Comparison of ENCODE assay signal across 17 mouse cellular contexts in genomic region chr2:33935756-33936155, GRCm38 (mm10). TPM values are rescaled to one million over a fixed set of nuclear protein-coding genes. Genes with fewer than 3 reads are reported as not detected.
DNase-seq lines count a peak whose midpoint lies in the region; ATAC-seq and TF ChIP-seq lines count a peak whose summit lies in the region.
"Had no signal": no experiment of that assay in that cellular context is flagged by ENCODE, and none has a peak within 500 bp of the region (broad histone marks: within the 10 kb centered on the region; RNA-seq: fewer than 3 reads in every experiment).

No protein-coding gene starts in this region.

- no peaks in the 10 kb centered on the region for H3K27me3 ChIP-seq in forebrain, embryonic 13.5 days
- H3K27me3 ChIP-seq in forebrain, embryonic 11.5 days (ENCODE audit: control insufficient read depth, insufficient read depth, low read length): no peaks in the 10 kb centered on the region
- H3K27me3 ChIP-seq in forebrain, embryonic 14.5 days (replicated peaks; ENCODE audit: control insufficient read depth, insufficient read depth, low read length): no peaks in the 10 kb centered on the region
- H3K27me3 ChIP-seq in midbrain, embryonic 16.5 days (ENCODE audit: control insufficient read depth, insufficient read depth, low read depth, low read length): no peaks in the 10 kb centered on the region
- H3K27me3 ChIP-seq in liver, postnatal 0 days (ENCODE audit: insufficient read depth, low read length): no peaks in the 10 kb centered on the region
- H3K27me3 ChIP-seq: intestine, embryonic 15.5 days; midbrain, embryonic 12.5 days had no signal

- H3K9ac ChIP-seq in forebrain, embryonic 13.5 days: no peak overlapping the region
- H3K9ac ChIP-seq in forebrain, embryonic 11.5 days (ENCODE audit: low read length): no peak overlapping the region
- no peak overlapping the region for H3K9ac ChIP-seq in forebrain, embryonic 14.5 days (ENCODE audit: low read length)
- no peak overlapping the region for H3K9ac ChIP-seq in midbrain, embryonic 16.5 days (ENCODE audit: low read depth, low read length)
- H3K9ac ChIP-seq in liver, postnatal 0 days (replicated peaks): no peak overlapping the region
- H3K9ac ChIP-seq: intestine, embryonic 15.5 days; limb, embryonic 12.5 days; liver, embryonic 14.5 days; midbrain, embryonic 12.5 days had no signal

- H3K36me3 ChIP-seq in forebrain, embryonic 13.5 days (ENCODE audit: poor library complexity, severe bottlenecking): no peaks in the 10 kb centered on the region
- H3K36me3 ChIP-seq in forebrain, embryonic 11.5 days (ENCODE audit: control insufficient read depth, insufficient read depth, low read length): no peaks in the 10 kb centered on the region
- H3K36me3 ChIP-seq in forebrain, embryonic 14.5 days (ENCODE audit: control insufficient read depth, insufficient read depth, low read length): no peaks in the 10 kb centered on the region
- H3K36me3 ChIP-seq in midbrain, embryonic 16.5 days (ENCODE audit: control insufficient read depth, insufficient read depth, low read length): no peaks in the 10 kb centered on the region
- H3K36me3 ChIP-seq in liver, postnatal 0 days (replicated peaks; ENCODE audit: insufficient read depth, low read length): no peaks in the 10 kb centered on the region
- H3K36me3 ChIP-seq: intestine, embryonic 15.5 days; limb, embryonic 12.5 days; midbrain, embryonic 12.5 days had no signal

- H3K27ac ChIP-seq in forebrain, embryonic 13.5 days: peak overlapping the region; percentile 25; the same call in 1 of the 2 replicates
- no peak overlapping the region for H3K27ac ChIP-seq in forebrain, embryonic 11.5 days (ENCODE audit: low read depth, low read length)
- H3K27ac ChIP-seq in left cerebral cortex, adult 2 months: no peak overlapping the region
- no peak overlapping the region for H3K27ac ChIP-seq in forebrain, embryonic 14.5 days (ENCODE audit: low read depth, low read length)
- H3K27ac ChIP-seq in midbrain, embryonic 16.5 days (ENCODE audit: low read length): 0 out of 2 replicates have a peak overlapping the region, but pooled peaks have one; percentile 20
- no peak overlapping the region for H3K27ac ChIP-seq in liver, postnatal 0 days (ENCODE audit: low read depth)
- H3K27ac ChIP-seq: intestine, embryonic 15.5 days; limb, embryonic 12.5 days; liver, embryonic 14.5 days; midbrain, embryonic 12.5 days had no signal

- 21% methylated on average over 9 of the region's 9 CpGs for WGBS in forebrain, embryonic 13.5 days
- 54% methylated on average over 9 of the region's 9 CpGs for WGBS in forebrain, embryonic 11.5 days
- 24% methylated on average over 9 of the region's 9 CpGs for WGBS in forebrain, embryonic 14.5 days
- WGBS in midbrain, embryonic 16.5 days: 19% methylated on average over 9 of the region's 9 CpGs
- 65% methylated on average over 9 of the region's 9 CpGs for WGBS in liver, postnatal 0 days (ENCODE audit: insufficient replicate concordance)

- 0 out of 2 replicates have a peak, but pooled peaks have one; percentile 16 for ATAC-seq in forebrain, embryonic 13.5 days
- ATAC-seq in forebrain, embryonic 11.5 days (replicated peaks; ENCODE audit: low FRiP score): no peak
- ATAC-seq in forebrain, embryonic 14.5 days: peak; percentile 52; the same call in 1 of the 2 replicates
- ATAC-seq in midbrain, embryonic 16.5 days: no peak
- no peak for ATAC-seq in liver, postnatal 0 days
- ATAC-seq: intestine, embryonic 15.5 days had no signal

- TF ChIP-seq CTCF in left cerebral cortex, adult 2 months (IDR thresholded peaks at IDR 0.05): no peak
- TF ChIP-seq CTCF in liver, postnatal 0 days (IDR thresholded peaks at IDR 0.05; ENCODE audit: low read depth): no peak

- no peak for DNase-seq in forebrain, embryonic 11.5 days (ENCODE audit: low spot score)
- peak; percentile 20 to 33 for DNase-seq in left cerebral cortex, adult 2 months (ENCODE audit: extremely low spot score in 1 of 2, low spot score in 2 of 2)
- no peak for DNase-seq in left cerebral cortex, postnatal 10 days (ENCODE audit: extremely low spot score in 1 of 2, low spot score in 2 of 2)
- DNase-seq in forebrain, embryonic 14.5 days (ENCODE audit: low spot score): peak; percentile 83
- DNase-seq in liver, postnatal 0 days: no peak
- DNase-seq in layer of hippocampus, adult 8-10 months (ENCODE audit: low spot score in 2 of 2): no peak
- DNase-seq: adrenal gland, postnatal 14 days; cerebellum, adult 9-11 months; heart, postnatal 10 days; lung, postnatal 14 days; thymus, postnatal 4 days had no signal

- H3K9me3 ChIP-seq in forebrain, embryonic 13.5 days (replicated peaks): no peaks in the 10 kb centered on the region
- no peaks in the 10 kb centered on the region; the same call in 1 of the 2 replicates for H3K9me3 ChIP-seq in forebrain, embryonic 11.5 days (ENCODE audit: control insufficient read depth, low read length)
- no peaks in the 10 kb centered on the region; the same call in 1 of the 2 replicates for H3K9me3 ChIP-seq in forebrain, embryonic 14.5 days (replicated peaks; ENCODE audit: control insufficient read depth, low read length)
- H3K9me3 ChIP-seq in midbrain, embryonic 16.5 days (replicated peaks; ENCODE audit: control insufficient read depth, low read length, poor library complexity, severe bottlenecking): no peaks in the 10 kb centered on the region; the same call in 1 of the 2 replicates
- H3K9me3 ChIP-seq in liver, postnatal 0 days (ENCODE audit: low read length): no peaks in the 10 kb centered on the region
- H3K9me3 ChIP-seq: intestine, embryonic 15.5 days; midbrain, embryonic 12.5 days had no signal

- H3K4me2 ChIP-seq in forebrain, embryonic 13.5 days: 0 out of 2 replicates have a peak overlapping the region, but pooled peaks have one; percentile 5
- no peak overlapping the region for H3K4me2 ChIP-seq in forebrain, embryonic 11.5 days (ENCODE audit: low read depth, low read length, severe bottlenecking)
- no peak overlapping the region for H3K4me2 ChIP-seq in forebrain, embryonic 14.5 days (ENCODE audit: low read length)
- H3K4me2 ChIP-seq in midbrain, embryonic 16.5 days (ENCODE audit: low read length): peak overlapping the region; percentile 25; the same call in 1 of the 2 replicates
- no peak overlapping the region for H3K4me2 ChIP-seq in liver, postnatal 0 days (ENCODE audit: low read depth, low read length)
- H3K4me2 ChIP-seq: intestine, embryonic 15.5 days; limb, embryonic 12.5 days; midbrain, embryonic 12.5 days had no signal

- no peak overlapping the region for H3K4me3 ChIP-seq in forebrain, embryonic 13.5 days
- H3K4me3 ChIP-seq in forebrain, embryonic 11.5 days (ENCODE audit: low read depth, low read length): no peak overlapping the region
- H3K4me3 ChIP-seq in left cerebral cortex, adult 2 months: no peak overlapping the region
- no peak overlapping the region for H3K4me3 ChIP-seq in forebrain, embryonic 14.5 days (ENCODE audit: low read depth, low read length)
- no peak overlapping the region for H3K4me3 ChIP-seq in midbrain, embryonic 16.5 days (ENCODE audit: low read depth, low read length)
- no peak overlapping the region for H3K4me3 ChIP-seq in liver, postnatal 0 days (ENCODE audit: low read depth, low read length)
- H3K4me3 ChIP-seq: intestine, embryonic 15.5 days; limb, embryonic 12.5 days; midbrain, embryonic 12.5 days had no signal

- TF ChIP-seq EP300 in liver, postnatal 0 days (IDR thresholded peaks at IDR 0.05; ENCODE audit: low read depth): no peak

- peaks cover 10% of the 10 kb centered on the region; the same call in 1 of the 2 replicates for H3K4me1 ChIP-seq in forebrain, embryonic 13.5 days
- no peaks in the 10 kb centered on the region for H3K4me1 ChIP-seq in forebrain, embryonic 11.5 days (replicated peaks; ENCODE audit: control insufficient read depth, insufficient read depth, low read length)
- peaks cover 9% of the 10 kb centered on the region; the same call in 1 of the 2 replicates for H3K4me1 ChIP-seq in forebrain, embryonic 14.5 days (ENCODE audit: control insufficient read depth, insufficient read depth, low read length)
- H3K4me1 ChIP-seq in midbrain, embryonic 16.5 days (ENCODE audit: control insufficient read depth, insufficient read depth, low read length): 0 out of 2 replicates have a peak, but pooled peaks cover 3% of the 10 kb centered on the region
- no peaks in the 10 kb centered on the region for H3K4me1 ChIP-seq in liver, postnatal 0 days (ENCODE audit: insufficient read depth)
- H3K4me1 ChIP-seq: intestine, embryonic 15.5 days; limb, embryonic 12.5 days; midbrain, embryonic 12.5 days had no signal

- intact Hi-C loops in left cerebral cortex, adult 2 months (cut with DNase I): no loop called here
- intact Hi-C loops in left cerebral cortex, postnatal 10 days (cut with DNase I): no loop called here

RNA-seq across cellular contexts. Expression of gene Mvb12b, which starts 48.0 kb away (rescaled TPM):
- 61.3 and 63.9 TPM in 2 replicates for polyA plus RNA-seq in forebrain, embryonic 13.5 days (2015; fragmentation: Nextera tagmentation; extraction: Ambion mirVana)
- 30.9 and 31.1 TPM in 2 replicates for polyA plus RNA-seq in forebrain, embryonic 11.5 days (2014; fragmentation: Nextera tagmentation; extraction: Ambion mirVana)
- total RNA-seq in left cerebral cortex, adult 2 months (2021): 10 to 100 TPM; 74.6 to 78.4 TPM
- 100 to 1,000 TPM; 108 to 114 TPM for total RNA-seq in left cerebral cortex, postnatal 10 days (2021)
- 49.5 and 52.2 TPM in 2 replicates for polyA plus RNA-seq in forebrain, embryonic 14.5 days (2014; fragmentation: Nextera tagmentation; extraction: Ambion mirVana)
- polyA plus RNA-seq in midbrain, embryonic 16.5 days (2015; fragmentation: Nextera tagmentation; extraction: Ambion mirVana): 56.9 and 70.2 TPM in 2 replicates
- 7.8 and 8.1 TPM in 2 replicates for polyA plus RNA-seq in liver, postnatal 0 days (2015; fragmentation: Nextera tagmentation; extraction: Ambion mirVana)
- 10 to 100 TPM; 82.6 to 92.2 (median 84.5) TPM for total RNA-seq in layer of hippocampus, adult 8-10 months (2022)

Comparison
In these comparisons a context has a peak if more than half of its experiments do, and no peak if none do; other contexts are left out.
1. ATAC-seq: peak in forebrain, embryonic 13.5 days (single experiment) and forebrain, embryonic 14.5 days (single experiment); none in forebrain, embryonic 11.5 days (single experiment), midbrain, embryonic 16.5 days (single experiment) and liver, postnatal 0 days (single experiment).
2. H3K27ac ChIP-seq: peak in forebrain, embryonic 13.5 days (single experiment) and midbrain, embryonic 16.5 days (single experiment); none in forebrain, embryonic 11.5 days (single experiment), left cerebral cortex, adult 2 months (single experiment), forebrain, embryonic 14.5 days (single experiment) and liver, postnatal 0 days (single experiment).
3. H3K4me2 ChIP-seq: peak in forebrain, embryonic 13.5 days (single experiment) and midbrain, embryonic 16.5 days (single experiment); none in forebrain, embryonic 11.5 days (single experiment), forebrain, embryonic 14.5 days (single experiment) and liver, postnatal 0 days (single experiment).
4. DNase-seq: peak in left cerebral cortex, adult 2 months (2 of 2) and forebrain, embryonic 14.5 days (single experiment); none in forebrain, embryonic 11.5 days (single experiment), left cerebral cortex, postnatal 10 days (0 of 2), liver, postnatal 0 days (single experiment) and layer of hippocampus, adult 8-10 months (0 of 2).